Mouse (Mus musculus): ENCODE data around the gene Shisa6. TPM values are rescaled to one million over a fixed set of nuclear protein-coding genes. Genes with fewer than 3 reads are reported as not detected.

The Shisa6 gene
- polyA plus RNA-seq (2017; shearing (Covaris generic)) = not detected

GRCm38 (mm10) chr11:66525371-66526045 lies at the start of gene Shisa6:
Gene Shisa6, minus strand, starts transcription at chr11:66525964.
- no peak for ATAC-seq

- ATAC-seq = no peak
Measured at GRCm38 (mm10) chr11:66573888-66574287, 48.1 kb upstream of the Shisa6 start.

GRCm38 (mm10) chr11:66569045-66569444 lies 43.3 kb upstream of the Shisa6 start:
- ATAC-seq = no peak

GRCm38 (mm10) chr11:66568386-66568791 lies 42.6 kb upstream of the Shisa6 start:
- no peak for ATAC-seq

- ATAC-seq = no peak
Measured at GRCm38 (mm10) chr11:66567382-66567781, 41.6 kb upstream of the Shisa6 start.

- ATAC-seq = no peak
Measured at GRCm38 (mm10) chr11:66562274-66562673, 36.5 kb upstream of the Shisa6 start.

GRCm38 (mm10) chr11:66537820-66538219 lies 12.1 kb upstream of the Shisa6 start:
- ATAC-seq = no peak

GRCm38 (mm10) chr11:66535866-66536265 lies 10.1 kb upstream of the Shisa6 start:
- ATAC-seq = no peak

- ATAC-seq = no peak
Measured at GRCm38 (mm10) chr11:66535156-66535555, 9.4 kb upstream of the Shisa6 start.

GRCm38 (mm10) chr11:66534291-66534690 lies 8.5 kb upstream of the Shisa6 start:
- no peak for ATAC-seq

GRCm38 (mm10) chr11:66528146-66528545 lies 2.4 kb upstream of the Shisa6 start:
- no peak for ATAC-seq

- ATAC-seq = no peak
Measured at GRCm38 (mm10) chr11:66527343-66527742, 1.6 kb upstream of the Shisa6 start.

GRCm38 (mm10) chr11:66526981-66527320 lies 1.2 kb upstream of the Shisa6 start:
- no peak for ATAC-seq

GRCm38 (mm10) chr11:66526046-66526980 lies 549 bp upstream of the Shisa6 start:
- ATAC-seq = no peak

GRCm38 (mm10) chr11:66524251-66524650 lies 1.5 kb downstream of the Shisa6 start:
- ATAC-seq = no peak

- ATAC-seq = no peak
Measured at GRCm38 (mm10) chr11:66522376-66522775, 3.4 kb downstream of the Shisa6 start.

GRCm38 (mm10) chr11:66519386-66519785 lies 6.4 kb downstream of the Shisa6 start:
- no peak for ATAC-seq

GRCm38 (mm10) chr11:66514346-66514745 lies 11.4 kb downstream of the Shisa6 start:
- ATAC-seq = no peak

- ATAC-seq = no peak
Measured at GRCm38 (mm10) chr11:66500951-66501350, 24.8 kb downstream of the Shisa6 start.

- no peak for ATAC-seq
Measured at GRCm38 (mm10) chr11:66498857-66499445, 26.8 kb downstream of the Shisa6 start.

- no peak for ATAC-seq
Measured at GRCm38 (mm10) chr11:66496235-66496634, 29.5 kb downstream of the Shisa6 start.

- ATAC-seq = no peak
Measured at GRCm38 (mm10) chr11:66494391-66494790, 31.4 kb downstream of the Shisa6 start.

GRCm38 (mm10) chr11:66487765-66488164 lies 38.0 kb downstream of the Shisa6 start:
- ATAC-seq = no peak

GRCm38 (mm10) chr11:66482501-66482900 lies 43.3 kb downstream of the Shisa6 start:
- no peak for ATAC-seq
